Comparison of ENCODE assay signal across 8 mouse cellular contexts in genomic region chr11:18115693-18116450, GRCm38 (mm10).
DNase-seq lines count a peak whose midpoint lies in the region; ATAC-seq lines count a peak whose summit lies in the region.

No protein-coding gene starts in this region.

- no peak overlapping the region for H3K4me3 ChIP-seq in midbrain, embryonic 13.5 days (replicated peaks)
- H3K4me3 ChIP-seq in midbrain, embryonic 11.5 days (ENCODE audit: low read depth, low read length), result no peak overlapping the region
- no peak overlapping the region for H3K4me3 ChIP-seq in stomach, embryonic 16.5 days (replicated peaks; ENCODE audit: low read length)
- H3K4me3 ChIP-seq in liver, embryonic 12.5 days, result no peak overlapping the region

- DNase-seq in midbrain, embryonic 11.5 days (ENCODE audit: low spot score, missing footprints), result no peak
- peak; percentile 60 for DNase-seq in fibroblast of lung, adult 2 months (ENCODE audit: low read depth)
- DNase-seq in heart, postnatal 25 days (ENCODE audit: low spot score), result peak; percentile 39
- peak; percentile 97 for DNase-seq in left cerebral cortex, postnatal 4 days
- DNase-seq in thymus, postnatal 10 days (ENCODE audit: low spot score in 2 of 2), result no peak

- no peak overlapping the region for H3K27ac ChIP-seq in midbrain, embryonic 13.5 days
- no peak overlapping the region for H3K27ac ChIP-seq in midbrain, embryonic 11.5 days (ENCODE audit: low read depth, low read length)
- H3K27ac ChIP-seq in stomach, embryonic 16.5 days (ENCODE audit: low read length), result peak overlapping the region; percentile 1; the same call in 1 of the 2 replicates
- H3K27ac ChIP-seq in liver, embryonic 12.5 days, result no peak overlapping the region

- no peak overlapping the region for H3K9ac ChIP-seq in midbrain, embryonic 13.5 days (replicated peaks)
- no peak overlapping the region for H3K9ac ChIP-seq in midbrain, embryonic 11.5 days (ENCODE audit: low read length)
- H3K9ac ChIP-seq in stomach, embryonic 16.5 days (ENCODE audit: low read length), result no peak overlapping the region
- no peak overlapping the region for H3K9ac ChIP-seq in liver, embryonic 12.5 days

- no peaks in the 10 kb centered on the region for H3K27me3 ChIP-seq in midbrain, embryonic 13.5 days
- no peaks in the 10 kb centered on the region for H3K27me3 ChIP-seq in midbrain, embryonic 11.5 days (ENCODE audit: control insufficient read depth, insufficient read depth, low read length)
- no peaks in the 10 kb centered on the region for H3K27me3 ChIP-seq in stomach, embryonic 16.5 days (ENCODE audit: control insufficient read depth, insufficient read depth, low read length)
- no peaks in the 10 kb centered on the region for H3K27me3 ChIP-seq in liver, embryonic 12.5 days (replicated peaks)

- H3K36me3 ChIP-seq in midbrain, embryonic 13.5 days, result no peaks in the 10 kb centered on the region
- H3K36me3 ChIP-seq in midbrain, embryonic 11.5 days (ENCODE audit: control insufficient read depth, insufficient read depth, low read length), result no peaks in the 10 kb centered on the region
- no peaks in the 10 kb centered on the region for H3K36me3 ChIP-seq in stomach, embryonic 16.5 days (ENCODE audit: control insufficient read depth, insufficient read depth, low read length)
- no peaks in the 10 kb centered on the region for H3K36me3 ChIP-seq in liver, embryonic 12.5 days

- WGBS in midbrain, embryonic 13.5 days, result 79% methylated on average over 9 of the region's 9 CpGs
- WGBS in midbrain, embryonic 11.5 days, result 88% methylated on average over 9 of the region's 9 CpGs
- 52% methylated on average over 9 of the region's 9 CpGs for WGBS in stomach, embryonic 16.5 days
- 69% methylated on average over 9 of the region's 9 CpGs for WGBS in liver, embryonic 12.5 days (ENCODE audit: insufficient replicate concordance)

- no peak overlapping the region for H3K4me2 ChIP-seq in midbrain, embryonic 13.5 days (replicated peaks)
- H3K4me2 ChIP-seq in midbrain, embryonic 11.5 days, result no peak overlapping the region
- no peak overlapping the region for H3K4me2 ChIP-seq in stomach, embryonic 16.5 days (ENCODE audit: low read depth, low read length)
- no peak overlapping the region for H3K4me2 ChIP-seq in liver, embryonic 12.5 days

- intact Hi-C loops in heart, postnatal 25 days (cut with DNase I), result no loop called here
- intact Hi-C loops in left cerebral cortex, postnatal 4 days (cut with DNase I), result no loop called here

- ATAC-seq in midbrain, embryonic 13.5 days, result peak; percentile 63
- no peak for ATAC-seq in midbrain, embryonic 11.5 days (ENCODE audit: low FRiP score)
- peak; percentile 90 for ATAC-seq in stomach, embryonic 16.5 days (ENCODE audit: insufficient read depth, low FRiP score)
- ATAC-seq in liver, embryonic 12.5 days, result no peak

- no peaks in the 10 kb centered on the region for H3K4me1 ChIP-seq in midbrain, embryonic 13.5 days (replicated peaks)
- H3K4me1 ChIP-seq in midbrain, embryonic 11.5 days (ENCODE audit: control insufficient read depth, insufficient read depth, low read length), result no peaks in the 10 kb centered on the region
- peaks cover 4% of the 10 kb centered on the region for H3K4me1 ChIP-seq in stomach, embryonic 16.5 days (ENCODE audit: control insufficient read depth, insufficient read depth, low read length)
- H3K4me1 ChIP-seq in liver, embryonic 12.5 days, result no peaks in the 10 kb centered on the region

- no peaks in the 10 kb centered on the region for H3K9me3 ChIP-seq in midbrain, embryonic 13.5 days
- no peaks in the 10 kb centered on the region for H3K9me3 ChIP-seq in midbrain, embryonic 11.5 days (ENCODE audit: control insufficient read depth, low read length)
- H3K9me3 ChIP-seq in stomach, embryonic 16.5 days (replicated peaks; ENCODE audit: control insufficient read depth, low read length), result no peaks in the 10 kb centered on the region
- H3K9me3 ChIP-seq in liver, embryonic 12.5 days (replicated peaks), result no peaks in the 10 kb centered on the region

Comparison
In these comparisons a context has a peak if more than half of its experiments do, and no peak if none do; other contexts are left out.
1. ATAC-seq: peak in midbrain, embryonic 13.5 days (single experiment) and stomach, embryonic 16.5 days (single experiment); none in midbrain, embryonic 11.5 days (single experiment) and liver, embryonic 12.5 days (single experiment).
2. DNase-seq: peak in fibroblast of lung, adult 2 months (single experiment), heart, postnatal 25 days (single experiment) and left cerebral cortex, postnatal 4 days (single experiment); none in midbrain, embryonic 11.5 days (single experiment) and thymus, postnatal 10 days (0 of 2).